ENCODE assay signal across 25 mouse cellular contexts in genomic region chr10:111757689-111758088, GRCm38 (mm10).
DNase-seq lines count a peak whose midpoint lies in the region; ATAC-seq lines count a peak whose summit lies in the region.
"Had no signal": no experiment of that assay in that cellular context is flagged by ENCODE, and none has a peak within 500 bp of the region (broad histone marks: within the 10 kb centered on the region; RNA-seq: fewer than 3 reads in every experiment).

No protein-coding gene starts in this region.

- 73% methylated on average over 7 of the region's 7 CpGs for WGBS in hindbrain, embryonic 16.5 days
- 91% methylated on average over 7 of the region's 7 CpGs for WGBS in hindbrain, embryonic 11.5 days
- 85% methylated on average over 7 of the region's 7 CpGs for WGBS in midbrain, embryonic 14.5 days
- WGBS in midbrain, embryonic 10.5 days = 91% methylated on average over 7 of the region's 7 CpGs
- WGBS in neural tube, embryonic 14.5 days = 79% methylated on average over 7 of the region's 7 CpGs

- no peaks in the 10 kb centered on the region for H3K36me3 ChIP-seq in hindbrain, embryonic 16.5 days (ENCODE audit: control insufficient read depth, insufficient read depth, low read length)
- H3K36me3 ChIP-seq in hindbrain, embryonic 11.5 days (ENCODE audit: control insufficient read depth, insufficient read depth, low read length) = no peaks in the 10 kb centered on the region
- H3K36me3 ChIP-seq in midbrain, embryonic 14.5 days (ENCODE audit: control insufficient read depth, insufficient read depth, low read length) = no peaks in the 10 kb centered on the region
- H3K36me3 ChIP-seq in midbrain, embryonic 10.5 days = no peaks in the 10 kb centered on the region
- H3K36me3 ChIP-seq in neural tube, embryonic 14.5 days (ENCODE audit: control insufficient read depth, insufficient read depth, low read length) = no peaks in the 10 kb centered on the region
- H3K36me3 ChIP-seq: embryonic facial prominence, embryonic 13.5 days; forebrain, embryonic 12.5 days; heart, embryonic 15.5 days had no signal

- no peak for DNase-seq in frontal cortex, postnatal 10 days (ENCODE audit: low spot score in 2 of 2)
- no peak for DNase-seq in hindbrain, embryonic 11.5 days (ENCODE audit: low spot score)
- peak; percentile 45 for DNase-seq in midbrain, embryonic 14.5 days
- no peak for DNase-seq in midbrain, embryonic 10.5 days (ENCODE audit: low spot score)
- no peak for DNase-seq in neural tube, embryonic 10.5 days (ENCODE audit: extremely low spot score, low spot score)
- DNase-seq: adrenal gland, postnatal 14 days; B cell, adult 2 months; cerebellum, adult 18-20 months; cerebellum, adult 9-11 months; cerebellum, postnatal 36 days; forebrain, postnatal 0 days; gastrocnemius, postnatal 36 days; heart, adult 2 months; heart, postnatal 14 days had no signal

- H3K27me3 ChIP-seq in hindbrain, embryonic 16.5 days (replicated peaks; ENCODE audit: control insufficient read depth, insufficient read depth, low read length) = no peaks in the 10 kb centered on the region
- no peaks in the 10 kb centered on the region for H3K27me3 ChIP-seq in hindbrain, embryonic 11.5 days (ENCODE audit: control insufficient read depth, insufficient read depth, low read length)
- H3K27me3 ChIP-seq in midbrain, embryonic 14.5 days (ENCODE audit: control insufficient read depth, insufficient read depth, low read length) = no peaks in the 10 kb centered on the region
- H3K27me3 ChIP-seq in midbrain, embryonic 10.5 days (ENCODE audit: low read depth, poor library complexity, severe bottlenecking) = no peaks in the 10 kb centered on the region
- H3K27me3 ChIP-seq in neural tube, embryonic 14.5 days (ENCODE audit: control insufficient read depth, insufficient read depth, low read length) = no peaks in the 10 kb centered on the region
- H3K27me3 ChIP-seq: embryonic facial prominence, embryonic 13.5 days; forebrain, embryonic 12.5 days; heart, embryonic 15.5 days; Patski had no signal

- H3K9ac ChIP-seq in hindbrain, embryonic 16.5 days (ENCODE audit: low read depth, low read length) = no peak overlapping the region
- H3K9ac ChIP-seq in hindbrain, embryonic 11.5 days (ENCODE audit: low read depth, low read length) = no peak overlapping the region
- H3K9ac ChIP-seq in midbrain, embryonic 14.5 days (replicated peaks; ENCODE audit: low read length) = no peak overlapping the region
- no peak overlapping the region for H3K9ac ChIP-seq in neural tube, embryonic 14.5 days (replicated peaks; ENCODE audit: low read depth, low read length)
- H3K9ac ChIP-seq: embryonic facial prominence, embryonic 13.5 days; forebrain, embryonic 12.5 days; forebrain, postnatal 0 days; heart, embryonic 15.5 days had no signal

- H3K27ac ChIP-seq in hindbrain, embryonic 16.5 days (ENCODE audit: low read depth, low read length) = no peak overlapping the region
- H3K27ac ChIP-seq in hindbrain, embryonic 11.5 days (ENCODE audit: low read depth, low read length) = no peak overlapping the region
- H3K27ac ChIP-seq in midbrain, embryonic 14.5 days (replicated peaks; ENCODE audit: low read depth, low read length) = no peak overlapping the region
- H3K27ac ChIP-seq in midbrain, embryonic 10.5 days (replicated peaks) = no peak overlapping the region
- H3K27ac ChIP-seq in neural tube, embryonic 14.5 days (ENCODE audit: low read depth, low read length) = no peak overlapping the region
- H3K27ac ChIP-seq: embryonic facial prominence, embryonic 13.5 days; forebrain, embryonic 12.5 days; heart, adult 2 months; heart, embryonic 15.5 days had no signal

- H3K4me1 ChIP-seq in hindbrain, embryonic 16.5 days (ENCODE audit: control insufficient read depth, insufficient read depth, low read depth, low read length) = no peaks in the 10 kb centered on the region
- no peaks in the 10 kb centered on the region for H3K4me1 ChIP-seq in hindbrain, embryonic 11.5 days (replicated peaks; ENCODE audit: control insufficient read depth, insufficient read depth, low read length)
- H3K4me1 ChIP-seq in midbrain, embryonic 14.5 days (ENCODE audit: control insufficient read depth, insufficient read depth, low read length) = no peaks in the 10 kb centered on the region
- H3K4me1 ChIP-seq in midbrain, embryonic 10.5 days = no peaks in the 10 kb centered on the region
- H3K4me1 ChIP-seq in neural tube, embryonic 14.5 days (ENCODE audit: control insufficient read depth, insufficient read depth, low read length) = no peaks in the 10 kb centered on the region
- H3K4me1 ChIP-seq: embryonic facial prominence, embryonic 13.5 days; forebrain, embryonic 12.5 days; heart, embryonic 15.5 days had no signal

- no peak overlapping the region for H3K4me2 ChIP-seq in hindbrain, embryonic 16.5 days (ENCODE audit: low read length)
- no peak overlapping the region for H3K4me2 ChIP-seq in hindbrain, embryonic 11.5 days (replicated peaks; ENCODE audit: low read depth, low read length)
- H3K4me2 ChIP-seq in midbrain, embryonic 14.5 days (ENCODE audit: low read length) = no peak overlapping the region
- no peak overlapping the region for H3K4me2 ChIP-seq in neural tube, embryonic 14.5 days (ENCODE audit: low read depth, low read length)
- H3K4me2 ChIP-seq: embryonic facial prominence, embryonic 13.5 days; forebrain, embryonic 12.5 days; heart, embryonic 11.5 days; heart, embryonic 15.5 days had no signal

- no peaks in the 10 kb centered on the region for H3K9me3 ChIP-seq in hindbrain, embryonic 16.5 days (ENCODE audit: control insufficient read depth, low read length)
- no peaks in the 10 kb centered on the region for H3K9me3 ChIP-seq in hindbrain, embryonic 11.5 days (ENCODE audit: control insufficient read depth, low read length)
- H3K9me3 ChIP-seq in midbrain, embryonic 14.5 days (ENCODE audit: control insufficient read depth, low read length) = no peaks in the 10 kb centered on the region
- no peaks in the 10 kb centered on the region for H3K9me3 ChIP-seq in midbrain, embryonic 10.5 days (replicated peaks)
- no peaks in the 10 kb centered on the region for H3K9me3 ChIP-seq in neural tube, embryonic 14.5 days (ENCODE audit: control insufficient read depth, low read length)
- H3K9me3 ChIP-seq: embryonic facial prominence, embryonic 13.5 days; forebrain, embryonic 12.5 days; heart, embryonic 15.5 days had no signal

- ATAC-seq in frontal cortex, adult (ENCODE audit: low TSS enrichment) = peak; percentile 83
- peak; percentile 51 for ATAC-seq in hindbrain, embryonic 16.5 days
- ATAC-seq in hindbrain, embryonic 11.5 days (ENCODE audit: low FRiP score) = no peak
- no peak for ATAC-seq in midbrain, embryonic 14.5 days (ENCODE audit: low FRiP score, low TSS enrichment)
- ATAC-seq in neural tube, embryonic 14.5 days (ENCODE audit: low read depth) = peak; percentile 35; the same call in 1 of the 2 replicates
- ATAC-seq: activated CD4-positive, CD25-positive, alpha-beta regulatory T cell, adult 4 months; CD4-positive, CD25-positive, alpha-beta regulatory T cell, adult 4 months; forebrain, postnatal 0 days; intestine, postnatal 0 days; Patski had no signal

- H3K4me3 ChIP-seq in hindbrain, embryonic 16.5 days (ENCODE audit: low read length) = no peak overlapping the region
- no peak overlapping the region for H3K4me3 ChIP-seq in hindbrain, embryonic 11.5 days (ENCODE audit: low read depth, low read length)
- H3K4me3 ChIP-seq in midbrain, embryonic 14.5 days (replicated peaks; ENCODE audit: low read depth, low read length) = no peak overlapping the region
- no peak overlapping the region for H3K4me3 ChIP-seq in midbrain, embryonic 10.5 days
- no peak overlapping the region for H3K4me3 ChIP-seq in neural tube, embryonic 14.5 days (ENCODE audit: low read depth, low read length)
- H3K4me3 ChIP-seq: embryonic facial prominence, embryonic 13.5 days; forebrain, embryonic 12.5 days; heart, adult 2 months; heart, embryonic 15.5 days had no signal

Comparison
In these comparisons a context has a peak if more than half of its experiments do, and no peak if none do; other contexts are left out.
1. ATAC-seq: peak in frontal cortex, adult (single experiment), hindbrain, embryonic 16.5 days (single experiment) and neural tube, embryonic 14.5 days (single experiment); none in hindbrain, embryonic 11.5 days (single experiment) and midbrain, embryonic 14.5 days (single experiment).